Mouse (Mus musculus) thymus, adult 2 months (tissue): ENCODE results near the gene Rhof.

Experiments used
- CTCF ChIP-seq: fragments of 200-500 bp; IDR thresholded peaks from 2 replicates; pipeline ENCODE4 v1.5.1; 2012; ENCODE audit warnings: mild to moderate bottlenecking, control low read depth, low read length, moderate library complexity, borderline replicate concordance; ENCODE audit not compliant: control insufficient read depth, poor library complexity, insufficient read depth; ENCODE audit errors: extremely low read depth
- POLR2A ChIP-seq: fragments of 200-500 bp; IDR thresholded peaks from 2 replicates; pipeline ENCODE4 v1.6.1; 2012; ENCODE audit warnings: mild to moderate bottlenecking, low read length, control low read depth, moderate library complexity; ENCODE audit not compliant: control insufficient read depth, poor library complexity, insufficient read depth; ENCODE audit errors: extremely low read depth

DNA sequence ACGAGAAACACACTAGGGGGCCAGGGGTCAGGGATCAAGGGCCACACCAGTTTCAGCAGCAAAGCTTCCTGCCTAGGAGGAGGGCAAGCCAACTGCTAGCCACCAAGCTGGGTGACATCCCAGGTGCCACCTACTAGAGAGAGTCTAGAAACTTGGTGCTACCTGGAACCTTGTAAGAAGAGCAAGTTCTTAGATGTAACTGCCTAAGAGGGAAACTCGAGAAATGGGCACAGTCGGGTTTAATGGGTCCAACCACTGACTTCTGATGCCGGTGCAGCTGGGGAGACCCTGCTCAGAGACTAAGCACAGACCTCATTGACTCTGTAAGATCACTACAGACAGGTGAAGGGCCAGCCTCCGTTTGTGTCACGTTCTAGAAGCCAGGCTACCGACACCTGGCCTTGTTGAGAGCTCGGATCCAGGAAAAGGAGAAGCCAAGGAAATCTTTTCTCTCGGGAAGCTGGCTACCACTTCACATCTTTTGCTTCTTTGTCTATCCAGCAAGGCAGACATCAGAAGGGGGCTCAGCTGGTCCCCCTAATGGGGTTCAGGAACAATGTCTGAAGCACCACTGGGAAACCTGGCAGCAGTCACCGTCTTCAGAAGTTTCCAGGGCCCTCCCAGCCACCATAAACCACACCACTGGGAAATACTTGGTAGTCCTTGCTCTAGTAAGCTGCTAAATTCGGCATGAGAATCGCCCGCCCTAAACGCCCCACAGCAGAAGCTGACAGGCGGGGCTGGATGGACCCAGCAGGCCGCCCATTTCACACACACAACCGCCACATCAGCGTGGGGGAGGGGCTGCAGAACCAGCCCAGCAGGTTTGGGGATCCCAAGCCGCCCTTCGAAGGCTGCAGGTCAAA lies 4.8 kb upstream of the Rhof start:
- TF ChIP-seq CTCF (0 out of 2 replicates have a peak, but pooled peaks have one; percentile 11), POLR2A (no peak)
